Mouse (Mus musculus): ENCODE results near the gene Mrps36. TPM values are rescaled to one million over a fixed set of nuclear protein-coding genes. Genes with fewer than 3 reads are reported as not detected.
"Not testable (repeated sequence)": the region's sequence is repeated elsewhere in the genome, so short reads cannot be mapped to it uniquely, and the experiment has no call there.

Mrps36 gene
- 147 and 163 TPM in 2 replicates for polyA plus RNA-seq (2015; fragmentation: Nextera tagmentation; extraction: Ambion mirVana)

DNA sequence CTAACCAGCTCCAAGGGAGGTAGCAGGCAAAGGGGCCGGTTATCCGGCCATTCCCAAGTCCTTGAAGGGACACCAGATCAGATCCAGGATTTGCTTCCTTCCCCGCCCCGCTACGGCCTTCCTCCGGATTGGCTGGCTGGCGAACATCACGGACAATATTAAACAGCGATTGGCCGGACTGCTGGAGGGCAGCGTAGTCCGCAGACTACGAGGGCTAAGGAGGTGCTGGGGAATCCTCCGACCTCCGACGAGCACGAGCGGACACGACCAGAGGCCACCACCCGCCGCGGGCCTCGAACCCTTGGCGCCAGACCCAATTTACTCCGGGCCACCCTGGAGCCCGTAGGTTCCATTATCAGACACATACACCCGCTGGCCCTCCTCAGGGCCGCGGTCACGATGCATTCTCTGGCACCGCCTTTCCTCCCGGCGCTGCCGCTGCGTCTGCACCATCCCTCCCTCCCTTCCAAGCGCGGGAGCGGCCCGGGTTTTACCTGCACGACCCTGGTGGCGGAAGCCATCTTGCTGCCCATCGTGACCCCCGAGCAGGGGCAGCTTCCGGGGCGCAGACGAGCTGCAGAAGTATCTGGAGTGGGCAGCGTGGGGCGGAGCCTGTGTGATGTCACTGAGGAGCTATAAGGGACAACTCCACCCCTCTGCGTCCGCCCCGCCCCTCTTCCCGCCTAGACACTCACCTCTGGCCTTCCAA lies at the start of gene Mrps36:
TSS of gene Mrps36 (minus strand) at position 624 of the 709 bp plus-strand sequence.
- under 1% methylated on average over 52 of the region's 52 CpGs for WGBS
- Histone ChIP-seq H3K4me2 (ENCODE audit: low read depth, low read length) (peak within 1 kb of the TSS; percentile 68), H3K36me3 (ENCODE audit: control insufficient read depth, insufficient read depth, low read length) (no peaks in the 10 kb centered on the region), H3K4me3 (replicated peaks; ENCODE audit: low read length) (peak within 1 kb of the TSS; percentile 94), H3K4me1 (ENCODE audit: control insufficient read depth, insufficient read depth, low read length) (peaks cover 11% of the 10 kb centered on the region), H3K27me3 (ENCODE audit: control insufficient read depth, insufficient read depth, low read length) (no peaks in the 10 kb centered on the region), H3K9me3 (replicated peaks; ENCODE audit: control insufficient read depth, low read length) (no peaks in the 10 kb centered on the region), H3K9ac (ENCODE audit: low read length) (peak within 1 kb of the TSS; percentile 93), H3K27ac (ENCODE audit: low read length) (peak within 1 kb of the TSS; percentile 98)
- peak; percentile 95 for ATAC-seq (ENCODE audit: insufficient read depth, low FRiP score)

DNA sequence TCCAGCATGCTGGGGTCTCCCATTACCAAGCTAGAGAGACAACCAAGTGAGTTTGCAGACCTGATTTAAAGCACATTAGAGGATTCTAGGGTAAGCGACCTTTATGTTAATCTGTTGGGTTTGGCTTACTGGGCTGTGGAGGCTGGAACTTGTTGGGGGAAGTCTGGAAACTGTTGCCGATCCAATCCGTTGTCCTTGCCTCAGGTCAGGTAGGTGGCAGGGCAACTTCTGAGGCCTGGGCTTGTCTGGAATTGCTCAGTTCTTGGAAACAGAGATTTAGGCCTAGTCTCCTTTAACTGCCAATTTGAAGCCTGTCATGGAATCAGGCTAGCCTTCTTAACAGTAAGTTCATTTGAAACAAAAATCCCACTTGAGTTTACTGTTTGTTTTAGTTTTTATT lies 44.6 kb upstream of the Mrps36 start:
- 77% methylated on average over 3 of the region's 3 CpGs for WGBS
- no peak overlapping the region for H3K9ac ChIP-seq (ENCODE audit: low read length)
- no peak overlapping the region for H3K27ac ChIP-seq (ENCODE audit: low read length)
- H3K36me3 ChIP-seq (ENCODE audit: control insufficient read depth, insufficient read depth, low read length): no peaks in the 10 kb centered on the region
- no peaks in the 10 kb centered on the region for H3K27me3 ChIP-seq (ENCODE audit: control insufficient read depth, insufficient read depth, low read length)
- H3K9me3 ChIP-seq (replicated peaks; ENCODE audit: control insufficient read depth, low read length): no peaks in the 10 kb centered on the region
- H3K4me1 ChIP-seq (ENCODE audit: control insufficient read depth, insufficient read depth, low read length): peaks cover 10% of the 10 kb centered on the region
- no peak overlapping the region for H3K4me3 ChIP-seq (replicated peaks; ENCODE audit: low read length)
- H3K4me2 ChIP-seq (ENCODE audit: low read depth, low read length): no peak overlapping the region
- ATAC-seq (ENCODE audit: insufficient read depth, low FRiP score): no peak

DNA sequence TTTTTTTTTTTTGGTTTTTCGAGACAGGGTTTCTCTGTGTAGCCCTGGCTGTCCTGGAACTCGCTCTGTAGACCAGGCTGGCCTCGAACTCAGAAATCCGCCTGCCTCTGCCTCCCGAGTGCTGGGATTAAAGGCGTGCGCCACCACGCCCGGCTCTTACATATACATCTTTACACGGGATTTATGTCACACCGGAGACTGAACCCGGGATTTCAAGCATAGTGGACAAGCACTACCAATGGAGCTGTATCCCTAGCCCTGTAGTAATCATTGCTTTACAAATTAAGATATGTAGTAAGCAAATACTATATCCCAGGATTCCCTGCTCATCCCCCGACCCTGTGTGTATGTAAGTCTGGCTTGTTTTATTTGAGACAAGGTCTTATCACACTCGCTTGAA lies 43.6 kb upstream of the Mrps36 start:
- not testable (repeated sequence) for H3K4me3 ChIP-seq (replicated peaks; ENCODE audit: low read length); H3K9ac ChIP-seq (ENCODE audit: low read length); H3K36me3 ChIP-seq (ENCODE audit: control insufficient read depth, insufficient read depth, low read length); H3K9me3 ChIP-seq (replicated peaks; ENCODE audit: control insufficient read depth, low read length); ATAC-seq (ENCODE audit: insufficient read depth, low FRiP score); H3K27me3 ChIP-seq (ENCODE audit: control insufficient read depth, insufficient read depth, low read length); H3K27ac ChIP-seq (ENCODE audit: low read length); H3K4me2 ChIP-seq (ENCODE audit: low read depth, low read length)
- peaks cover 15% of the 10 kb centered on the region for H3K4me1 ChIP-seq (ENCODE audit: control insufficient read depth, insufficient read depth, low read length)
- 93% methylated on average over 10 of the region's 14 CpGs for WGBS

DNA sequence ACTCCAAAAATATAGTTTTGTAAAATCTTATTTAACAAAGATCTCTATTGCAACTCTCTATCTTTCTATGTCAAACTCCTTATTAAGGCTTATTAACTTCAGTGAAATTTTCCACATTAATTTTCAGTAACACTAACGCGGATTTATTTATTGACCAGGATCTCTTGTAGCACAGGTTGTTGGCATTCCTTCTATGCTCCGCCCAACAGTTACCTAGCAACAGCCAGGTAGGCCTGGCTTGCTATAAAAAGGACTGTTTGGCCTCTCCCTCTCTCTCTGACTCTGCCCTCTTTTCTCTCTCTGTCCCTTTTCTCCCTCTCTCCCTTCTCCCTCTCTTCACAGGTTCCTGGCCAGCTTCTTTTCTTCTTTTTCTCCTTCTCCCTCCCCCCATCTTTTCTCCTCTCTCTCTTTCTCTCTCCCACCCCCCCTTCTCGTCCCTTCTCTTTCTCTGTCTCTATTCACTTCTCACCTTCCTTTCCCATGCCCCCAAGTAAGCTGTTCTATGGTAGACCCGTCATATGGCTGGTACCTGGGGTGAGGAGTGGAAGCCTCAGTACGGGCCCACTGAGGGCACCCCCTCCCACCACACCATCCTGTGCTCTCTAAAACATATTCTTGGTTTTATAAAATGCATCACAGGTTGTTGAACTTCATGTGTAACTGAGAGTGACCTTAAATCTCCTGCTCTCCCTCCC lies 43.0 kb upstream of the Mrps36 start:
- H3K4me2 ChIP-seq (ENCODE audit: low read depth, low read length): no peak overlapping the region
- 54% methylated on average over 6 of the region's 6 CpGs for WGBS
- H3K9ac ChIP-seq (ENCODE audit: low read length): no peak overlapping the region

DNA sequence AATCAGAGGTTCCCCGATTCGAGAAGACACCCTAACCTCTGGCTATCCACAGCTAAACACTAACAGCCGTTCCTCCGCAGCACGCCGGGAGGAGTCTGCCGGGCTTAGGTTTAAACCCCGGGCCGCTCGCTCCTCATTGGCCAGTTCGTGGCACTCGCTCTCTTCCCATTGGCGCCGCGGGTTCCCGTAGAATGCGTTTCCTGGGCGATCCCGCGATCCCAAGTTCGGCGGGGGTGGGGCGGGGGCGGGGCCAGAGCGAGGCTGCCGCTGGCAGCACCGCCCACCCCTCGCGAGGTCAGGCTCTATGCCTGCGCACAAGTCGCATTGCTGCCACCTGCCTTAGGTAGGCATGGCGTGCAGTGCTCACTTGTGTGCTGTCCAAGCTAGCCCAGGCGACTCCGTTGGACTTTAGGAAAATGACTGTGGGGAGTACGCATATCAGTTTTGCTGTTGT lies 42.0 kb upstream of the Mrps36 start, which contains the start of gene Ccnb1:
TSS of gene Ccnb1 (minus strand) at position 157 of the 454 bp plus-strand sequence.
- peak within 1 kb of the TSS; percentile 76 for H3K27ac ChIP-seq (ENCODE audit: low read length)
- peak within 1 kb of the TSS; percentile 85 for H3K9ac ChIP-seq (ENCODE audit: low read length)
- no peaks in the 10 kb centered on the region for H3K27me3 ChIP-seq (ENCODE audit: control insufficient read depth, insufficient read depth, low read length)
- peaks cover 15% of the 10 kb centered on the region for H3K4me1 ChIP-seq (ENCODE audit: control insufficient read depth, insufficient read depth, low read length)
- H3K4me2 ChIP-seq (ENCODE audit: low read depth, low read length): peak within 1 kb of the TSS; percentile 75
- peak; percentile 98 for ATAC-seq (ENCODE audit: insufficient read depth, low FRiP score)
- 0 out of 2 replicates have a peak, but pooled peaks cover 7% of the 10 kb centered on the region for H3K36me3 ChIP-seq (ENCODE audit: control insufficient read depth, insufficient read depth, low read length)
- H3K4me3 ChIP-seq (replicated peaks; ENCODE audit: low read length): peak within 1 kb of the TSS; percentile 90
- under 1% methylated on average over 35 of the region's 35 CpGs for WGBS
- no peaks in the 10 kb centered on the region for H3K9me3 ChIP-seq (replicated peaks; ENCODE audit: control insufficient read depth, low read length)

More for the DNA sequence above, 43.0 kb upstream of the Mrps36 start:
- ATAC-seq (ENCODE audit: insufficient read depth, low FRiP score): no peak
- Histone ChIP-seq H3K36me3 (ENCODE audit: control insufficient read depth, insufficient read depth, low read length) (0 out of 2 replicates have a peak, but pooled peaks cover under 1% of the 10 kb centered on the region), H3K27ac (ENCODE audit: low read length) (no peak overlapping the region), H3K27me3 (ENCODE audit: control insufficient read depth, insufficient read depth, low read length) (no peaks in the 10 kb centered on the region), H3K4me1 (ENCODE audit: control insufficient read depth, insufficient read depth, low read length) (peaks cover 15% of the 10 kb centered on the region), H3K9me3 (replicated peaks; ENCODE audit: control insufficient read depth, low read length) (no peaks in the 10 kb centered on the region), H3K4me3 (replicated peaks; ENCODE audit: low read length) (no peak overlapping the region)

DNA sequence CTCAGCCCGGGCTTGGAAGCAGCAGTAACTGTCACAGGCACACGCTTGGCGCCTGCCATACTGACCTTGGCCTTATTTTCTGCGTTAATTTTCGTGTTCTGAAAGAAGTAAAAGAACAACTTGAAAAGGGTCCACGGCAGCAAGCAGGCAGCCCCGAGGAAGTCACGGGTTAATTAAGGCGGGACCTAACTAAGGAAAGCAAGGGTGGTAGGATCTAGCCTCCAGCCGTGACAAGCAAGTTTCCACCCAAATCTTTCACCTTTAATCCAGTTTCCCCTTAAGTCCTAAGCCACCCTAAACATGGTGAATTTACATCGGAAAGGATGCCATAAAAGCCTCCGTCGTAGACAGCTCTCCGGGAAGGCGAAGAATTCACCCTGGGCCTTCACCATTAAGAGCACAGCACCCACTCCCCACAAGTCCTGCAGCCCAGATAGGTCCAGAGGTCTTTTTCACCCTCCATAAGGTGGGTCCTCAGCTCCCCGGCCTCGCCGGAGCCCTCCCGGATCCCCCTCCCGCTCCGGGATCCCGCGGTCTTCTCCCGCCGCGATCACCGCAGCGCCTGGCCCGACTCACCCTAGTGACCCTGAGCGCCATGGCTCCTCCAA lies 41.5 kb upstream of the Mrps36 start:
- H3K27ac ChIP-seq (ENCODE audit: low read length): peak overlapping the region; percentile 76
- H3K9me3 ChIP-seq (replicated peaks; ENCODE audit: control insufficient read depth, low read length): no peaks in the 10 kb centered on the region
- peaks cover 15% of the 10 kb centered on the region for H3K4me1 ChIP-seq (ENCODE audit: control insufficient read depth, insufficient read depth, low read length)
- WGBS: under 1% methylated on average over 30 of the region's 30 CpGs
- H3K27me3 ChIP-seq (ENCODE audit: control insufficient read depth, insufficient read depth, low read length): no peaks in the 10 kb centered on the region
- peak; percentile 3; the same call in 1 of the 2 replicates for ATAC-seq (ENCODE audit: insufficient read depth, low FRiP score)
- H3K4me2 ChIP-seq (ENCODE audit: low read depth, low read length): peak overlapping the region; percentile 75
- H3K4me3 ChIP-seq (replicated peaks; ENCODE audit: low read length): peak overlapping the region; percentile 90
- H3K9ac ChIP-seq (ENCODE audit: low read length): peak overlapping the region; percentile 85
- H3K36me3 ChIP-seq (ENCODE audit: control insufficient read depth, insufficient read depth, low read length): peaks cover 7% of the 10 kb centered on the region; the same call in 1 of the 2 replicates

DNA sequence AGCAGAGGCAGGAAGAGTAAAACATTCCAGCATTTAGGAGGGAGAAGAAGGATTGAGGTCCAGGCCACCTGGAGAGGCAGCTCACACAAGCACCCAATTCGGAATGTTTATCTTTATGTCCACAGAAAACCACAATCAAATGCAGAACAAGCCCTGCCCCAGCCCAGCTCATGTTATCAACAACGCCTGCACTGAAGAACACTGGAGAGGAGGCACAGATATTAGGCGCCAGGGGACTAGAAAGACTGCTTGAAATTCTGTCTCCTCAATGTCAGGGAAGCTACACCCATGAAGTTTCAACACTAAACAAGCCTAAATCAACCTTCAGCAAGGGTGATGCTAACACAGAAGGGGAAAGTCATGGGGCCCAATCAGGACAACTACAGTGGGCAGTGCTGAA lies 33.0 kb upstream of the Mrps36 start:
- ATAC-seq (ENCODE audit: insufficient read depth, low FRiP score): no peak
- H3K4me2 ChIP-seq (ENCODE audit: low read depth, low read length): no peak overlapping the region
- H3K36me3 ChIP-seq (ENCODE audit: control insufficient read depth, insufficient read depth, low read length): peaks cover 7% of the 10 kb centered on the region; the same call in 1 of the 2 replicates

DNA sequence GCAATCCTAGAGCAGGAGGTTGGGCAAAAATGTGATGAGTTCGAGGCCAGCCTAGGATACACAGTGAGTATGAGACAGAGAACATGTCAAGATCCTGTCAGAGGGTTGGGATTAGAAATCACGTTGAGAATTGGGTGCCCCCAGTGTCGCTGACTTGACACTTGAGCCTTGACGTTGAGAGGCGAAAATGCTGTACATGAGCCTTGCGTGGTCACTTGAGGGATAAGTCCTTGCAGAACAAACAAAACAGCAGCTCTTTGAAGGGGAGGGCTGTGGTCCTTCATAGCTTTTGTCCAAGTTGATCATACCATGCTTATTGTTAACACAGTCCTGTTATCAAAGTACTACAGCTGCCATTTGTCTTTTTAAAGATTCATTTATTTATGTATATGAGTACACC lies 32.3 kb upstream of the Mrps36 start:
- no peaks in the 10 kb centered on the region for H3K9me3 ChIP-seq (replicated peaks; ENCODE audit: control insufficient read depth, low read length)
- 66% methylated on average over 6 of the region's 6 CpGs for WGBS
- no peak overlapping the region for H3K9ac ChIP-seq (ENCODE audit: low read length)
- no peak for ATAC-seq (ENCODE audit: insufficient read depth, low FRiP score)
- no peaks in the 10 kb centered on the region; the same call in 1 of the 2 replicates for H3K36me3 ChIP-seq (ENCODE audit: control insufficient read depth, insufficient read depth, low read length)
- 0 out of 2 replicates have a peak, but pooled peaks cover 13% of the 10 kb centered on the region for H3K4me1 ChIP-seq (ENCODE audit: control insufficient read depth, insufficient read depth, low read length)
- H3K4me3 ChIP-seq (replicated peaks; ENCODE audit: low read length): no peak overlapping the region
- H3K4me2 ChIP-seq (ENCODE audit: low read depth, low read length): no peak overlapping the region; the same call in 1 of the 2 replicates
- H3K27ac ChIP-seq (ENCODE audit: low read length): no peak overlapping the region
- H3K27me3 ChIP-seq (ENCODE audit: control insufficient read depth, insufficient read depth, low read length): no peaks in the 10 kb centered on the region

More for the DNA sequence above, 33.0 kb upstream of the Mrps36 start:
- Histone ChIP-seq H3K4me1 (ENCODE audit: control insufficient read depth, insufficient read depth, low read length) (0 out of 2 replicates have a peak, but pooled peaks cover 13% of the 10 kb centered on the region), H3K9ac (ENCODE audit: low read length) (no peak overlapping the region), H3K27me3 (ENCODE audit: control insufficient read depth, insufficient read depth, low read length) (no peaks in the 10 kb centered on the region), H3K4me3 (replicated peaks; ENCODE audit: low read length) (no peak overlapping the region), H3K9me3 (replicated peaks; ENCODE audit: control insufficient read depth, low read length) (no peaks in the 10 kb centered on the region), H3K27ac (ENCODE audit: low read length) (no peak overlapping the region)
- WGBS: 65% methylated on average over 3 of the region's 3 CpGs

Data from stomach, embryonic 16.5 days (tissue).